Mouse (Mus musculus): ENCODE measurements at regions not wholly inside any gene's neighbourhood (a gene's known extent, or its start where the extent isn't known, plus 50 kb on each side); places are given as distances from the start of the nearest gene placed in this dataset.

DNA sequence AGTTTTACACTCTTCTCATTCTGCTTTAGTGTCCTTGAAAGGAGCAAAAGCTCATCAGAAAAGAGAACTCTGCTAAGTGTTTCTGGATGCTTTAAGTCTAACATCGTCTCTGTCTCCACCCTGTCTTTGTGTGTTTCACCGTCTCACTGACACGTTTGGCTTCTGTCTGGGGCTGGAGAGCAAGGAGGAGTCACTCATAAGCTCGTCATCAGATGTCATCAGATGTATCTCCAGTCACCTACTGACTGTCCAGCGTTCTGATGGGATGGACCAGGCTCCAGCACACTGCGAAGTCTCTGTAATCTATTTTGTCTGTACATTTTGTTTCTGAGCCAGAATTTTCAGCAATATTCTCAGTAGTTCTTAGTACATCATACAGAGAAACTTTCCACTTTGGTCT lies 283.4 kb upstream of the Arglu1 start:
- no peaks in the 10 kb centered on the region for H3K27me3 ChIP-seq (ENCODE audit: control insufficient read depth, insufficient read depth, low read depth, low read length)

DNA sequence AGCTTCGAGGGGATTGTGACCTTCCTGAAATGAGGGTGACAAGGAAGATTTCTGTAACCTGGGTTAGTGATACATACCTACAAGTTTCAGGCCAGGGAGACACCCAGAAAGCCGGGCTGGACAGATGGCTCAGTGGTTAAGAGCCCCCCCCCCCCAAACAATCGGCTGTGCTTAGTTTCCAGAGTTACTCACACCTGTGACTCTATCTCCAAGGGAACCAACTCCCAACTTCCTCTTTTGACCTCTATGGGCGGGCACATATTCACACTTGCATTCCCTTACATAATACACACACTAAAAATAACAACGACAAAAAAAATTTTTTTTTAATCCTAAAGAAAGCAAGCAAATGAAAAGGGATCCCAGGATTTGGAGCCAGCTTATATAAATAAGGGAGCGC lies 283.0 kb upstream of the Arglu1 start:
- H3K9ac ChIP-seq (ENCODE audit: low read depth, low read length) = no peak overlapping the region
- 73% methylated on average over 6 of the region's 6 CpGs for WGBS
- no peak overlapping the region for H3K27ac ChIP-seq (ENCODE audit: low read length)
- H3K4me1 ChIP-seq (ENCODE audit: control insufficient read depth, insufficient read depth, low read length) = no peaks in the 10 kb centered on the region
- no peaks in the 10 kb centered on the region for H3K27me3 ChIP-seq (ENCODE audit: control insufficient read depth, insufficient read depth, low read depth, low read length)
- no peak overlapping the region for H3K4me2 ChIP-seq (ENCODE audit: low read length)
- H3K4me3 ChIP-seq (ENCODE audit: low read depth, low read length) = no peak overlapping the region
- no peaks in the 10 kb centered on the region for H3K9me3 ChIP-seq (replicated peaks; ENCODE audit: control insufficient read depth, low read length, poor library complexity, severe bottlenecking)
- no peaks in the 10 kb centered on the region for H3K36me3 ChIP-seq (ENCODE audit: control insufficient read depth, insufficient read depth, low read length)
- no peak for ATAC-seq

More for the DNA sequence above, 283.4 kb upstream of the Arglu1 start:
- Histone ChIP-seq H3K4me1 (ENCODE audit: control insufficient read depth, insufficient read depth, low read length) (no peaks in the 10 kb centered on the region), H3K4me3 (ENCODE audit: low read depth, low read length) (no peak overlapping the region), H3K4me2 (ENCODE audit: low read length) (no peak overlapping the region), H3K27ac (ENCODE audit: low read length) (no peak overlapping the region), H3K9me3 (replicated peaks; ENCODE audit: control insufficient read depth, low read length, poor library complexity, severe bottlenecking) (no peaks in the 10 kb centered on the region), H3K9ac (ENCODE audit: low read depth, low read length) (no peak overlapping the region), H3K36me3 (ENCODE audit: control insufficient read depth, insufficient read depth, low read length) (no peaks in the 10 kb centered on the region)
- no peak for ATAC-seq
- 66% methylated on average over 6 of the region's 6 CpGs for WGBS

DNA sequence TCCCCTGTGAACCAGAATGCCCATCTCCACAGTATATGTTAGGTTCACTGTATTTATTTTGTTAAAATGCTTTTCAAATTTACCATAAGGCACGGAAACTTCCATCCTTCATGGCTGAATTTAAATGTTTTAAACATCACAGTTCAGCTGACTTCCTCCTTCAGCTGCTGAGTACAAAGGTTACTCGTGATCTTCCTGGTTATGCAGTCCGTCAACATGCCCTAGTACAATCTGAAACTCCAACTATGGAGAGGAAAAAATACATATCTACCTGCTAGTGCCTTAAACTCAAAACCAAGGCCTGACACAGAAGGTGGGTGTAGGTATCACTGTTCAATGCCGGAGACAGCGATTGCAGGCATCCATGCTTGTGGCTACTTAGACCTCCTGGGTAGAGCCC lies 280.5 kb upstream of the Arglu1 start:
- no peaks in the 10 kb centered on the region for H3K27me3 ChIP-seq (ENCODE audit: control insufficient read depth, insufficient read depth, low read depth, low read length)
- WGBS = 88% methylated on average over 5 of the region's 5 CpGs
- H3K27ac ChIP-seq (ENCODE audit: low read length) = no peak overlapping the region
- no peak overlapping the region for H3K9ac ChIP-seq (ENCODE audit: low read depth, low read length)
- no peaks in the 10 kb centered on the region for H3K4me1 ChIP-seq (ENCODE audit: control insufficient read depth, insufficient read depth, low read length)
- H3K4me2 ChIP-seq (ENCODE audit: low read length) = no peak overlapping the region
- ATAC-seq = no peak
- no peak overlapping the region for H3K4me3 ChIP-seq (ENCODE audit: low read depth, low read length)
- no peaks in the 10 kb centered on the region for H3K9me3 ChIP-seq (replicated peaks; ENCODE audit: control insufficient read depth, low read length, poor library complexity, severe bottlenecking)
- H3K36me3 ChIP-seq (ENCODE audit: control insufficient read depth, insufficient read depth, low read length) = no peaks in the 10 kb centered on the region

DNA sequence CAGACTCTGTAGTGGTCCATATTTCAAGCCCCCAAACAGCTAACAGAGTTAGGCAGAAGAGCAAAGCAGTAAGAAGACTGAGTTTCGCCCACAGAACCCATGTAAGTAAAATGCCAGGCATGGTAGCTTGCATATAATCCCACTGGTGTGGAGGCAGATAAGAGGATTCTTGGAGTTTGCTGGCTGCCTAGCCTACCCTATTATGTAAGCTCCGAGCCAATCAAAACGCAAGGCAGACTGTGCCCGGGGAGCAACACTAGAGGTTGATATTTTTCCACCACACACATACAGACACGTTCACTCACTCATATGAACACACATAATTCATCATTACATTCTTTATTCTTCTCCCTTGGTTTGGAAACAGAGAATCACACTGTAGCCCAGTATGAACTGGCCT lies 280.0 kb upstream of the Arglu1 start:
- no peaks in the 10 kb centered on the region for H3K4me1 ChIP-seq (ENCODE audit: control insufficient read depth, insufficient read depth, low read length)
- no peak overlapping the region for H3K4me3 ChIP-seq (ENCODE audit: low read depth, low read length)
- H3K9ac ChIP-seq (ENCODE audit: low read depth, low read length) = no peak overlapping the region
- 73% methylated on average over 5 of the region's 5 CpGs for WGBS
- H3K27me3 ChIP-seq (ENCODE audit: control insufficient read depth, insufficient read depth, low read depth, low read length) = no peaks in the 10 kb centered on the region
- H3K9me3 ChIP-seq (replicated peaks; ENCODE audit: control insufficient read depth, low read length, poor library complexity, severe bottlenecking) = no peaks in the 10 kb centered on the region
- ATAC-seq = no peak
- H3K4me2 ChIP-seq (ENCODE audit: low read length) = no peak overlapping the region
- H3K36me3 ChIP-seq (ENCODE audit: control insufficient read depth, insufficient read depth, low read length) = no peaks in the 10 kb centered on the region
- H3K27ac ChIP-seq (ENCODE audit: low read length) = no peak overlapping the region

DNA sequence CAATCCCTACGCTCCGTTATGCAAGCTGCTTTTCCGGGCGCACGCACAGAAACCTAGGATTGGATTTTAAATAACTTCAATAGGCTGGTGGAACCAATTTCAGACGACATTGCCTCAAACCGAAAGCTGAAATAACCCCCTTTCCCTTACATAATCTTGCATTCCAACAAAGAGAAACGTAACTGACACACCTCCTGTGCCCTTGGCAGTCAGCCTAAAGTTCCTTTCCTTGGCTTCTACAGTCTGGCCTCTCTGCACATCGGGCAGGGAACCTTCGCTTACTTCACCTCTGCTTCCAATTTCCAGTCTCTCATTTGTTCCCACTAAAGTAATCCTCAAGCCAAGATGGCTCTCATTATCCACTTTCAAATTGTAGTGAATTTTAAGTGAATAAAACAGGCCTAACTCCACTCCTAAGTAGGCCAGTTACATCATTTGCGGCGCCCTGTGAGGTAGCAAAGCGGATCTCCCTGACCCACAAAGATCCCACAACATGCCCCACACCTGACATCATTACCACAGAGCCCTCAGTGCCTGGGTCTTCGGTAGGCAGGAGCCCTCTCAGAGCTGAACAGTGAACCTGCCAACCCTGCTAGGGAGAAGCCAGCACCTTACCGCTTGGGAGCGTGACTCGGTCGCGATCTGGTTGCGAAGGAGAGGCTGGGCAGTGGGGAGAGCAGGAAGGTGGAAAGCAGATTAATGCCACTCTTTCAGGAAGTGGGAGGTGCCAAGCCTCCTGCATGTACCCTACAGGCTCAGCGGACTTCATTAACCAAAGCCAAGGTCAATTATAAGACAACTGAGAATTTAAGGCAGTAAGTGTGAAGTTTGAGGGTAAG lies 279.0 kb upstream of the Arglu1 start:
- Histone ChIP-seq H3K27ac (ENCODE audit: low read length) (no peak overlapping the region), H3K4me2 (ENCODE audit: low read length) (no peak overlapping the region), H3K36me3 (ENCODE audit: control insufficient read depth, insufficient read depth, low read length) (no peaks in the 10 kb centered on the region), H3K27me3 (ENCODE audit: control insufficient read depth, insufficient read depth, low read depth, low read length) (no peaks in the 10 kb centered on the region), H3K4me3 (ENCODE audit: low read depth, low read length) (no peak overlapping the region), H3K9ac (ENCODE audit: low read depth, low read length) (no peak overlapping the region), H3K4me1 (ENCODE audit: control insufficient read depth, insufficient read depth, low read length) (no peaks in the 10 kb centered on the region), H3K9me3 (replicated peaks; ENCODE audit: control insufficient read depth, low read length, poor library complexity, severe bottlenecking) (no peaks in the 10 kb centered on the region)
- 83% methylated on average over 21 of the region's 21 CpGs for WGBS
- no peak for ATAC-seq

DNA sequence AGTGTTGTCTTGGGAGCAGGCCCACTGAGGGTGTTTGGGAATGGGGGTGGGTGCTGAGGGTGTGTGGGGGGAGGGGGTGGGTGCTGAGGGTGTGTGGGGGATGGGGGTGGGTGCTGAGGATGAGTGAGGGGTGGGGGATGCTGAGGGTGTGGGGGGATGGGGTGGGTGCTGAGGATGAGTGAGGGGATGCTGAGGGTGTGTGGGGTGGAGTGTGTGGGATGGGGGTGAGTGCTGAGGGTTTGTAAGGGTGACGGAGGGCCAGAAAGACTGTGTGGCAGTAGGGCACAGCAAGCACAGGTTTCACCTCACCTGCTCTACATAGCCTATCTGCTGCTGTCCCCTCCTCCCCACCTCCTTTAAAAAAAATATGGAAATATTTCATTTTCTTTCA lies 276.3 kb upstream of the Arglu1 start:
- no peak overlapping the region for H3K9ac ChIP-seq (ENCODE audit: low read depth, low read length)
- no peak overlapping the region for H3K4me2 ChIP-seq (ENCODE audit: low read length)
- no peak overlapping the region for H3K27ac ChIP-seq (ENCODE audit: low read length)
- no peak overlapping the region for H3K4me3 ChIP-seq (ENCODE audit: low read depth, low read length)
- 86% methylated on average over 1 of the region's 1 CpGs for WGBS
- H3K9me3 ChIP-seq (replicated peaks; ENCODE audit: control insufficient read depth, low read length, poor library complexity, severe bottlenecking) = no peaks in the 10 kb centered on the region
- H3K36me3 ChIP-seq (ENCODE audit: control insufficient read depth, insufficient read depth, low read length) = no peaks in the 10 kb centered on the region
- no peaks in the 10 kb centered on the region for H3K4me1 ChIP-seq (ENCODE audit: control insufficient read depth, insufficient read depth, low read length)
- no peak for ATAC-seq
- no peaks in the 10 kb centered on the region for H3K27me3 ChIP-seq (ENCODE audit: control insufficient read depth, insufficient read depth, low read depth, low read length)

DNA sequence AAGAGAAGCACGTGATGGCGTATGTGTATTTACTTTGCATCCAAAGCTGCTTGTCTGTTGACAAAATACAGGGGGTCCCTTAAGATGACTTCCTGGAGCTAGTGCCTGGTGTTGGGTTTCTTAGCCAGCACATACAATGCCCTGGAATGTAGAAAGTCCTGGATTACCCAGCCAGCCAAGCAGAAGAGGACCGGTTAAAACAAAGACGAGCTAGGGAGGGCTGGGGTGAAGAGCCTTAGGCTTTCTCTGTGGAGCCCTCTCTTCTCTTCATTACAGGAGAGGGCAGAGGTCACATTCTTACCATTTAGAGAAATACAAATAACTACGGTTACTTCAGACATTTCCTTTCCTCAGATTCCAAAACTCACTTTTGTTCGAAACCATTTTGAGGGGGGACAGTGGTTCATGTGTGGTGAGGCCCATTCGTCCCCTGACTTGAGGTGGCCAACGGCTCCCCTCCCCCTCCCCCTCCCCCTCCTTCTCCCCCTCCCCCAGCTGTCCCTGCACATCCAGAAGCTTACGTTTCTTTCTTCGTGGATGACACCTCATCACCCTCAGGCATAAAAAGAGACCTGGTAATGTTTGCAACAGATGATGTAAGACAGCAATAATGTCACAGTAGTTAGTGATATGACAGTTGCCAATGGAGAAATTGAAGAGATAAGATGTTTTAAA lies 275.8 kb upstream of the Arglu1 start:
- no peak for ATAC-seq
- WGBS = 15% methylated on average over 10 of the region's 10 CpGs
- Histone ChIP-seq H3K36me3 (ENCODE audit: control insufficient read depth, insufficient read depth, low read length) (no peaks in the 10 kb centered on the region), H3K27me3 (ENCODE audit: control insufficient read depth, insufficient read depth, low read depth, low read length) (no peaks in the 10 kb centered on the region), H3K4me3 (ENCODE audit: low read depth, low read length) (no peak overlapping the region), H3K9ac (ENCODE audit: low read depth, low read length) (no peak overlapping the region), H3K4me1 (ENCODE audit: control insufficient read depth, insufficient read depth, low read length) (no peaks in the 10 kb centered on the region), H3K4me2 (ENCODE audit: low read length) (no peak overlapping the region), H3K9me3 (replicated peaks; ENCODE audit: control insufficient read depth, low read length, poor library complexity, severe bottlenecking) (no peaks in the 10 kb centered on the region), H3K27ac (ENCODE audit: low read length) (no peak overlapping the region)

DNA sequence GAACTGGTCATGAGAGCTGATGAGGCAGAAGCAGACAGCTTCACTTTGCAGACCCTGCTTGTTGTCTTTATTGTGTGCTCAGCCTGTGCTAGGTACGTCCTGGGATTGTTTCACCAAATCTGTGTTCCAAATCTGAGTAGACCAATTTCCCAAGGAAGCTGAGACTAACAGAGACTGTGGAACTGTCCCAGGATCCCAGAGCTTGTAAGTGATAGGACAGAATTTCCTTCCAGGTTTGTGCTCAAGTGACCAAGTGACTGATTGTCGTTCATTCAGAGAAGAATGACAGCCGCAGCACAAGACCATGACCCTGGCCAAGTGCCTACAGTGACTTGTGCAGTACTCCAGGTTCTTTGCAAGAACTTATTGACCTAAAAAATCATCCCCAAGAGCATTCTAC lies 269.9 kb upstream of the Arglu1 start:
- ATAC-seq = no peak
- Histone ChIP-seq H3K9ac (ENCODE audit: low read depth, low read length) (no peak overlapping the region), H3K9me3 (replicated peaks; ENCODE audit: control insufficient read depth, low read length, poor library complexity, severe bottlenecking) (no peaks in the 10 kb centered on the region), H3K36me3 (ENCODE audit: control insufficient read depth, insufficient read depth, low read length) (no peaks in the 10 kb centered on the region), H3K4me2 (ENCODE audit: low read length) (no peak overlapping the region), H3K27me3 (ENCODE audit: control insufficient read depth, insufficient read depth, low read depth, low read length) (no peaks in the 10 kb centered on the region), H3K27ac (ENCODE audit: low read length) (no peak overlapping the region), H3K4me3 (ENCODE audit: low read depth, low read length) (no peak overlapping the region), H3K4me1 (ENCODE audit: control insufficient read depth, insufficient read depth, low read length) (no peaks in the 10 kb centered on the region)
- WGBS = 94% methylated on average over 3 of the region's 3 CpGs

DNA sequence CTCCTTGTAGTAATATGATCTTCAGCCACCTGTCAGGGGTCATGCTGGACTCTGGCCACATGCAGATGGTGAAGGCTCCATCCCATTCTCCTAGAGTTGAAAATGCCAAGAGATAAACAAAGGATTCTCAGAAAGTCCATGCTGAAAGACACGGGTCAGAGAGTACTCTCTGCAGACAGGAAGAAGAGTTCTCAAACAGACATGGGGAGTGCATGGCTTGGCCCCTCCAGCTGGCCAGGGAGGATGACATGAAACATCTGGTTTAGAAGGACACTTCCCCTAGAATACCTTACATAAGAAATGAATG lies 269.4 kb upstream of the Arglu1 start:
- H3K9ac ChIP-seq (ENCODE audit: low read depth, low read length) = no peak overlapping the region
- no peaks in the 10 kb centered on the region for H3K27me3 ChIP-seq (ENCODE audit: control insufficient read depth, insufficient read depth, low read depth, low read length)
- no peaks in the 10 kb centered on the region for H3K36me3 ChIP-seq (ENCODE audit: control insufficient read depth, insufficient read depth, low read length)
- WGBS = 69% methylated on average over 1 of the region's 1 CpGs
- no peaks in the 10 kb centered on the region for H3K9me3 ChIP-seq (replicated peaks; ENCODE audit: control insufficient read depth, low read length, poor library complexity, severe bottlenecking)
- H3K4me2 ChIP-seq (ENCODE audit: low read length) = no peak overlapping the region
- H3K4me1 ChIP-seq (ENCODE audit: control insufficient read depth, insufficient read depth, low read length) = no peaks in the 10 kb centered on the region
- no peak for ATAC-seq
- H3K4me3 ChIP-seq (ENCODE audit: low read depth, low read length) = no peak overlapping the region
- no peak overlapping the region for H3K27ac ChIP-seq (ENCODE audit: low read length)

All from midbrain, embryonic 16.5 days (tissue).